Mouse (Mus musculus): Measurements from ENCODE around the gene Mrpl2.

DNA sequence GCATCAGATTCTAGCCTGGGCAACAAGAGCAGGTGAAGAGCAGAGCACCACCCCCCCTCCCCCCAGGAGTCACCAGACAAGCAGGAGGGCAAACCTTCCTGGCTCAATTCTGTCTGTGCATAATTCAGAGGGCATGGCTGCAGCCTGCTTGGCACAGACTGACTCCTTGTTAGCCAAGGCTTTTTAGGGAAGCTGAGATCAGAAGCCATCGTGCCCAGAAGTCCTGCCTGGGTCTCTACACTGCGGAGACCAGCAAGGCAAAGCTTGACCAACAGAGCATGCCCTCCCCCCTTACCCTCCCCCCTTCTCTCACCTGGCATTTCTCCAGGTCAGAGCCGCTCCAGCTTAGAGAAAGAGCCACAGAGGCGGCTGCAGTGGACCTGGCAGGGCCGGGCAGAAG is 16.7 kb downstream of the Mrpl2 start:
- no peak for TF ChIP-seq CTCF (IDR thresholded peaks at IDR 0.05; ENCODE audit: low read depth)
- TF ChIP-seq EP300 (IDR thresholded peaks at IDR 0.05; ENCODE audit: low read depth) = no peak
